ENCODE assay signal across 25 mouse cellular contexts in genomic region chr3:155408907-155409306, GRCm38 (mm10).
DNase-seq lines count a peak whose midpoint lies in the region; ATAC-seq and TF ChIP-seq lines count a peak whose summit lies in the region.
"Had no signal": no experiment of that assay in that cellular context is flagged by ENCODE, and none has a peak within 500 bp of the region (broad histone marks: within the 10 kb centered on the region; RNA-seq: fewer than 3 reads in every experiment).

No protein-coding gene starts in this region.

- H3K9me3 ChIP-seq in hindbrain, embryonic 11.5 days (ENCODE audit: control insufficient read depth, low read length): no peaks in the 10 kb centered on the region
- no peaks in the 10 kb centered on the region for H3K9me3 ChIP-seq in hindbrain, embryonic 12.5 days (replicated peaks)
- H3K9me3 ChIP-seq in hindbrain, postnatal 0 days (ENCODE audit: low read length): no peaks in the 10 kb centered on the region
- H3K9me3 ChIP-seq: forebrain, embryonic 15.5 days; neural tube, embryonic 12.5 days had no signal

- WGBS in hindbrain, embryonic 11.5 days: 39% methylated on average over 2 of the region's 2 CpGs
- WGBS in hindbrain, embryonic 12.5 days: 37% methylated on average over 2 of the region's 2 CpGs
- 14% methylated on average over 2 of the region's 2 CpGs for WGBS in hindbrain, postnatal 0 days

- H3K4me2 ChIP-seq in hindbrain, embryonic 11.5 days (replicated peaks; ENCODE audit: low read depth, low read length): no peak overlapping the region
- no peak overlapping the region for H3K4me2 ChIP-seq in hindbrain, embryonic 12.5 days (replicated peaks)
- no peak overlapping the region for H3K4me2 ChIP-seq in hindbrain, postnatal 0 days (ENCODE audit: low read depth, low read length)
- H3K4me2 ChIP-seq: forebrain, embryonic 15.5 days; heart, embryonic 11.5 days; lung, embryonic 14.5 days; neural tube, embryonic 12.5 days had no signal

- no peaks in the 10 kb centered on the region for H3K4me1 ChIP-seq in hindbrain, embryonic 11.5 days (replicated peaks; ENCODE audit: control insufficient read depth, insufficient read depth, low read length)
- peaks cover 6% of the 10 kb centered on the region; the same call in 1 of the 2 replicates for H3K4me1 ChIP-seq in hindbrain, embryonic 12.5 days
- no peaks in the 10 kb centered on the region for H3K4me1 ChIP-seq in hindbrain, postnatal 0 days (ENCODE audit: insufficient read depth, low read length)
- H3K4me1 ChIP-seq: megakaryocyte, embryonic 14.5 days; neural tube, embryonic 12.5 days had no signal

- H3K4me3 ChIP-seq in hindbrain, embryonic 11.5 days (ENCODE audit: low read depth, low read length): no peak overlapping the region
- no peak overlapping the region for H3K4me3 ChIP-seq in hindbrain, embryonic 12.5 days
- H3K4me3 ChIP-seq in hindbrain, postnatal 0 days (ENCODE audit: low read length): no peak overlapping the region
- H3K4me3 ChIP-seq: forebrain, embryonic 15.5 days; left cerebral cortex, adult 2 months; megakaryocyte, embryonic 14.5 days; neural tube, embryonic 12.5 days had no signal

- H3K27ac ChIP-seq in hindbrain, embryonic 11.5 days (ENCODE audit: low read depth, low read length): no peak overlapping the region
- no peak overlapping the region for H3K27ac ChIP-seq in hindbrain, embryonic 12.5 days
- H3K27ac ChIP-seq in hindbrain, postnatal 0 days: no peak overlapping the region
- H3K27ac ChIP-seq: forebrain, embryonic 15.5 days; kidney, postnatal 0 days; left cerebral cortex, adult 2 months; liver, embryonic 14.5 days; neural tube, embryonic 12.5 days had no signal

- 0 out of 2 replicates have a peak, but pooled peaks have one; percentile 17 for ATAC-seq in hindbrain, embryonic 11.5 days (ENCODE audit: low FRiP score)
- ATAC-seq in hindbrain, embryonic 12.5 days (ENCODE audit: low FRiP score): no peak
- no peak for ATAC-seq in hindbrain, postnatal 0 days
- ATAC-seq in megakaryocyte-erythroid progenitor cell, adult 5-6 weeks (replicated peaks; ENCODE audit: low FRiP score, low TSS enrichment, poor library complexity, severe bottlenecking): no peak
- ATAC-seq: activated CD4-positive, CD25-positive, alpha-beta regulatory T cell, adult 4 months; forebrain, embryonic 15.5 days had no signal

- no peaks in the 10 kb centered on the region for H3K27me3 ChIP-seq in hindbrain, embryonic 11.5 days (ENCODE audit: control insufficient read depth, insufficient read depth, low read length)
- H3K27me3 ChIP-seq in hindbrain, embryonic 12.5 days: no peaks in the 10 kb centered on the region
- no peaks in the 10 kb centered on the region for H3K27me3 ChIP-seq in hindbrain, postnatal 0 days (ENCODE audit: insufficient read depth, low read length)
- H3K27me3 ChIP-seq: forebrain, embryonic 15.5 days; megakaryocyte, embryonic 14.5 days; neural tube, embryonic 12.5 days had no signal

- no peak for TF ChIP-seq POLR2A in brain, embryonic 14.5 days (IDR thresholded peaks at IDR 0.05; ENCODE audit: borderline replicate concordance, extremely low read depth, insufficient read depth, insufficient read length, poor library complexity, severe bottlenecking)

- DNase-seq in hindbrain, embryonic 11.5 days (ENCODE audit: low spot score): no peak
- DNase-seq in brain, embryonic 14.5 days (ENCODE audit: low read depth): peak; percentile 66
- peak; percentile 20 for DNase-seq in hindbrain, postnatal 0 days (ENCODE audit: low spot score)
- DNase-seq in telencephalon, adult 2 months (ENCODE audit: low read depth, low spot score): peak; percentile 24
- DNase-seq in layer of hippocampus, adult 8-10 months (ENCODE audit: low spot score in 2 of 2): no peak
- DNase-seq: adrenal gland, postnatal 14 days; cerebellum, adult 11 months; cerebellum, adult 9-11 months; gastrocnemius, postnatal 14 days; heart, adult 11 months; kidney, adult 11 months; lung, embryonic 14.5 days; right cerebral cortex, postnatal 14 days; spleen, adult 18-20 months; thymus, postnatal 25 days had no signal

- H3K36me3 ChIP-seq in hindbrain, embryonic 11.5 days (ENCODE audit: control insufficient read depth, insufficient read depth, low read length): no peaks in the 10 kb centered on the region
- H3K36me3 ChIP-seq in hindbrain, embryonic 12.5 days: no peaks in the 10 kb centered on the region
- no peaks in the 10 kb centered on the region for H3K36me3 ChIP-seq in hindbrain, postnatal 0 days (ENCODE audit: insufficient read depth, low read length)
- H3K36me3 ChIP-seq: forebrain, embryonic 15.5 days; neural tube, embryonic 12.5 days had no signal

- TF ChIP-seq CTCF in brain, embryonic 14.5 days (IDR thresholded peaks at IDR 0.05; ENCODE audit: borderline replicate concordance, extremely low read depth, insufficient read depth, insufficient read length): no peak
- no peak for TF ChIP-seq CTCF in hindbrain, postnatal 0 days (IDR thresholded peaks at IDR 0.05; ENCODE audit: low read depth)

- no peak overlapping the region for H3K9ac ChIP-seq in hindbrain, embryonic 11.5 days (ENCODE audit: low read depth, low read length)
- no peak overlapping the region for H3K9ac ChIP-seq in hindbrain, embryonic 12.5 days
- H3K9ac ChIP-seq in hindbrain, postnatal 0 days (replicated peaks; ENCODE audit: low read length): no peak overlapping the region
- H3K9ac ChIP-seq: forebrain, embryonic 15.5 days; liver, embryonic 14.5 days; lung, embryonic 14.5 days; neural tube, embryonic 12.5 days had no signal

Comparison
In these comparisons a context has a peak if more than half of its experiments do, and no peak if none do; other contexts are left out.
1. DNase-seq: peak in brain, embryonic 14.5 days (single experiment), hindbrain, postnatal 0 days (single experiment) and telencephalon, adult 2 months (single experiment); none in hindbrain, embryonic 11.5 days (single experiment) and layer of hippocampus, adult 8-10 months (0 of 2).